Mouse (Mus musculus): ENCODE measurements at regions not wholly inside any gene's neighbourhood (a gene's known extent, or its start where the extent isn't known, plus 50 kb on each side); places are given as distances from the start of the nearest gene placed in this dataset.
"Not testable (repeated sequence)": the region's sequence is repeated elsewhere in the genome, so short reads cannot be mapped to it uniquely, and the experiment has no call there.

DNA sequence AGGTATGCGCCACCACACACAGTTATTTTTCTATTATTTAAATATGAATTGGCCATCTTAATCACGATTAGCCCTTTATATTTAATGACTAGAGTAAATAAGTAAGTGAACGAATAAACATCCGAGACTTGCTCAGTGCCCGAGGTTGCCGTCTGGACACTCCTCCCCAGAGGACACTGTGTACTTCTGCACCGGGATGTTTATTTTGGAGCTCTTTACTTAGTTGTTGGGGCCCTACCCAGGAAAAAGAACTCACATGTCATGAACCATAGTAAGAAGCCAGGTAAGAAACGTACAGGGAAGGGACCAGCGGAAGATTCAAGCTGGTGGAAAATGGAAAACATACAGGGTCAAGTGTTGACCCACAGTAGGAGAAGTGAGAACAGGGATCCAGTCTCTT lies 89.0 kb downstream of the Akr1d1 start:
- no peak for DNase-seq (ENCODE audit: low read depth, low spot score)

DNA sequence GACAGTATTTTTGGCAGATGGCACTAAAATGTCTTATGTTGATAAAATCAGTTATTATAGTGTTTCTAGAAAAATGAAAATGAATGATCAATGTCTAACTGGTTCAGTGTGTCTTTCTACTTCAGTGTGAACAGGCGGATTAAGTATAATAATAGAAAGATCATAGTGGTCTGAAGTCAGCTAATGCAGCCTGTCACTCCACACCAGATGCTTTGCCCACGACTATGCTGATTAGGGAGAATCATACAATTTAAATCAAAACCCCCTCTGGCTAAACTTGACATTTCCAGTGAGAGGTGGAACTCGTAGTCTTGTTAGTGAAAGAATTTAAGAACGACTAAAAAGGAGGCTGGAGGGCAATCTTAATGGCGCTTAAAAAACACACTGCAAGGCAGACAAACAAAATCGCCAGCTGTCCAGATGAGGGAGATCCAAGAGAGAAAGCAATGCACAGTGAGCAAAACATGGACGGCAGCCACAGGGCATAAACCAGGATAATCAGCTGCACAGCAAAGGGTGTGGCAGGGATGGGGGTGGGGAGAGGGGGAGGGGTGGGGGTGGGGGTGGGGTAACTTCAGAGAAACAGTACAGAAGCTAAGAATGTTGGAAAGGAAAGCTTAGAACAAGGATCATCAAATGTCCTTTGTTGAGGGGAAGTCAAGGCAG lies 91.5 kb downstream of the Akr1d1 start:
- peak; percentile 44 for DNase-seq (ENCODE audit: low read depth, low spot score)

DNA sequence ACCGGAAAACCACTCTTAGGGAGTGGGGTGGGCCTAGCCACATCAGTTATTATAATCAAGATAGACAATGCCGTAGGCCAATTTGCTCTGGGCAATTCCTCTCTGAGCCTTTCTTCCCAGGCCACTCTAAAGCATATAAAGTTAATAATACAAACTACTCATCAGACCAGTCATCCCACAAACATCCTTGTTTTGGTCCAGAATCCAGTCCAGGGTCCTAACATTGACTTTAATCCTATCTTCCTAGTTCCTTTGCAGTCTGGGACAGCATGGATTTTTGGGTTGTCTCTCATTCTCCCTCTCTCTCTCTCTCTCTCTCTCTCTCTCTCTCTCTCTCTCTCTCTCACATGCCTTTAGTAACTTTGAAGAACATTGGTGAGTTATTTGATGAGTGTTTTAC lies 92.3 kb downstream of the Akr1d1 start:
- no peak for DNase-seq (ENCODE audit: low read depth, low spot score)

DNA sequence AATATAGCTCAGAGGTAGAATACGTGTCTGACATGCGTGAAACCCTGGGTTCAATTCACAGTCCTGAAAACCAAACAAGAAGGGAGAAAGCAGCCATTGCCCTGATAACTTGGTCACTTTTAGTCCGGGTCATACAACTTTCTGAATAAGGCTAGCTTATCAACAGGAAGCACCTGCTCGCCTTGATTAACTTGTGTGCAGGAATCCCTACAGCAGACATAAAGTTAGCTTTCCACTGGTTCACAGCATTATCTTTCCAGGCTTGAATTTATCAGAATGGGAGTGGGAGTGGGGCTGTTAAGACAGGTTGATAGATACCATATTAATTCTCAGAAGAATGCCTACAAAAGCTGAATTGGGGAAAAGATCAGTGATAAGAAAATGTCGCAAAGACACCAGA lies 97.2 kb downstream of the Akr1d1 start:
- no peak for DNase-seq (ENCODE audit: low read depth, low spot score)

DNA sequence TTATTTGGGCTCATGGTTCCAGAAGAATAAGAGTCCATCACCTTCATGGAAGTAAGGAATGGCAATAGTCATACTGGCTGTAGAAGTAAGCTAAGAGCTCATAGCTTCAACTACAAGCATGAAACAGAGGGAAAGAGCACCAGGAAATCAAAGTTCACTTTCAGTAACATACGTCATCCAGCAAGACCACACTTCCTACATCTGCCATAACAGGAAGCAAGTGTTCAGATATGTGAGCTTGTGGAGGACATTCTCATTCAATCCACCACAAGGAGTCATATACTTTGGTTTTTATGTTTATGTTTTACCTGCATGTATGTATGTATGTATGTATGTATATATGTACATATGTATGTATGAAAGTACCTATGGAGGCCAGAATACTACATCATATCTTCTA lies 104.0 kb downstream of the Akr1d1 start:
- DNase-seq (ENCODE audit: low read depth, low spot score) = no peak

DNA sequence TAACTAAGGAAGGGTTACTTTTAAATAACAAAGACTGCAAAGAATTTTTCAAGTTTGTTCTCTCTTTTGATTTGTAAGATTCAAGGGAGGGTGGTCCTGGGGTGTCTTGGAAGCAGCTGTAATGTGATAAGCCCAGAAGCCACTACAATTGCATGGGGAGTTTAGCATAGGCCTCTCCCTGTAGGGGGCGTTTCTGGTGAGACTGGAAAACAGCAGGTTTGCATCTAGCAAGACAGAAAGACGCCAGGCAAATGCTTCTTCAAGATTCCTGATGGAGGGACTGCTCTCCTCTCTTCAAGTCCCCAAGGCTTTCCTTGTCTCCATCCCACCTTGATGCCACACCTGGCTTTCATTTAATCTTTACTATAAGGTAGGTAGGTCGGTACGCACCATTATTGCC lies 112.1 kb downstream of the Akr1d1 start:
- DNase-seq (ENCODE audit: low read depth, low spot score) = peak; percentile 85

DNA sequence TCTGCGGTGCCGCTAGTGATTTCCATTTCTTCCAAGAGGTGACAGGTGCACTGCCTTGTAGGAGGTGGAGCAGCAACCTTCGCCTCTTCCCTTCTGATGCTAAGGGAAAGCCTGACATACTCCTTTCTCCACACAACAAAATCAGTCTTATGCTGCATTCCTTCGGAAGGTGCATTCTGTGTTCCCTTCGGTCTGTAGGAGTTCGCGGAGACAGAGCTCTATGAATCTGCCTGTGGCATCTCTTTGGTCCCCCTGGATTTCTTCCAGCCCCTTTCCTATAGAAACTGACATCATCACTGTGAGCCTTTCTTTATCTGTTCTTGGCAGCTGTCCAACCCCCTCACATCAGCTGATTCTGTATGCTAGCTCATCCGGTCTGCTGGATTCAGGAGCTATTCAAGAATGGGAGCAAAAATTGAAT lies 112.7 kb downstream of the Akr1d1 start:
- DNase-seq (ENCODE audit: low read depth, low spot score) = peak; percentile 58

DNA sequence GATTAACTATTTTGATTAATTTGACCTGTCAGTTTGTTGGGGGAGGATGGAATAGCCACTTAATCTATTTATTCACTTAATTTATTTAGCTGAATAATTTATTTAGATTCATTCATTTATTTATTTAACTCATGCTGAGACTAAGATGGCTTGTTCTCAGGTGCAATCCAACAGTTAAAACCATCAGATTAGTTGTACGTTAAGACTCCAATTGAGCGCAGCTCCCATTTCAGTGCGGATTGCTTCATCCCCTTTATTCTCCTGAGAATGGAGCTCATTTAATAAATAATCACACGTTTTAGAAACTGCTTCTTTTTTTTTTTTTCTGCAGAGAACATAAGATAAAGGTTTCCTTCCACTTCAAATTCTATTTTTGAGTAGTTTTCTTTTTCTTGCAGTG lies 113.2 kb downstream of the Akr1d1 start:
- no peak for DNase-seq (ENCODE audit: low read depth, low spot score)

DNA sequence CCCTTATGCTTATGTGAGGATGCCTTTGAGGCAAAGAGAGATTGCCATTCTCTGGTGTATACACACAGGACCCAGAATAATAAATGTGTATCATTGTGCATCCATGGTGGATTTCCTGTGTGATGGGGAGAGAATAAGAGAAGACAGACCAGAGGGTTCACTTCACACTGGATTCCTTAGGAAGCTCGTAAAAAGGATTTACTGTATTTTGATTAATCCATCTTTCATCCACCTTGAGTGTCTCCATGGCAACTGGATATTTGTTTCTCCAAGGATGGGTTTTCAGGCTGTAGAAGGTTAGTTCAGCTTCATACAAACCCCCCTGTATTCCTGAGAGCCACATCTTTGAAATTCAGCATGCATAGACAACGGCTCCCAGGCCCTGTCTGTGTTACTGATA lies 113.7 kb downstream of the Akr1d1 start:
- no peak for DNase-seq (ENCODE audit: low read depth, low spot score)

DNA sequence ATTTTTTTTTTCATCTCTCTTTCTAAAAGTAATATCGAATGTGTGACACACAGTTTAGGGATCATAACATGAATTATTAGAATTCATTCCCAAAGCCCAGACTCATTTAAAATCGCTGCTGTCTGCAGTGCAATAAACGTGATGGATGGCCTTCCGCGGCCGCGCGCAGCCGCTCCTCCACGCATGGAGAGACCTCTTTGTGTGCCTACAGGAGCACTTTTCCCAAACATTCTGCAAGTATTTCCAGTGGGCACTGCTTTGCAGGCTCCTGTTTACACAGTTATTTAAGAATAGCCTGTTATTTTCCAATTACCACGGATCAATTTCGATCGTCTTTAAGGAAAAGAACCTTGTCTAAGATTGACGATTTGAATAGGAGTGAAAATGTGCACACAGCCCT lies 115.6 kb downstream of the Akr1d1 start:
- DNase-seq (ENCODE audit: low read depth, low spot score) = no peak

DNA sequence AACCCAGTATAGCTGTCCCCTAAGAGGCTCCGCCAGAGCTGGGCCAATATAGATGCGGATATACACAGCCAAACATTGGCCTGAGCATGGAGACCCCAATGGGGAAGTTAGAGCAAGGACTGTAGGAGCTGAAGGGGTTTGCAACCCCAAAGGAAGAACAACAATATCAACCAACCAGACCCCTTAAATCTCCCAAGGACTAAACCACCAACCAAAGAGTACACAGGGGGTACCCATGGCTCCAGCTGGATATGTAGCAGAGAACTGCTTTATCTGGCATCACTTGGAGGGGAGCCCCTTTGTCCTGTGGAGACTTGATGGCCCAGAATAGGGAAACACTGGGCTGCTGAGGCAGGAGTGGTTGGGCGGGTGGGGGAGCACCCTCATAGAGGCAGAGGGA lies 127.3 kb downstream of the Akr1d1 start:
- not testable (repeated sequence) for DNase-seq (ENCODE audit: low read depth, low spot score)

DNA sequence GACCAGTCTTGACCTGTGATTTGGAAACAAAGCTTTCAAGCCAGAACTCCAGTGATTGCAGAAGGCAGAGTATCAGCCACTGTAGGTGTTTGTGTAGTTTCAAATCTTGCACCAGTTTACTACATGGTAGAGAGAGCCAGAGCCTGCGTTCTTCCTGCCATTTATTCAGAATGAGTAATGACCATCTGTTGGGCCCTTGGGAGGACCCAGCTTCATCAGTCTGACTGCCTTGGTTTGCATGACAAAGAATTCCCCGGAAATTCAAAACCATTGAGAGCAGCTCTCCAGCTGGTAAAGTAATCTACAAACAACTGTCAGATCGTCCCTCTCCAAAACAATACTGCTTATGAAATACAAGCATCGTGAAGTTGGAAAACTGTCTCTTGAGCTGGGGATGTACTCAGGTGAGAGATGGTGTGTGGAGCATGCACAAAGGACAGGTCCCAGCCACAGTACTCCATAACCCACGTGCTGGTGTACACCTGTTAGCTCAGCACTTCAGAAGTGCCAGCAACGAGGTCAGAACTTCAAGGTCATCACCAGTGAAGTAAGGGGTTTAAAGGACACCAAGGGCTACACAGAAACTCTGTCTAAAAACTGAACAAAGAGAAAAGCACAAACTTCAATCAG lies 128.2 kb downstream of the Akr1d1 start:
- DNase-seq (ENCODE audit: low read depth, low spot score) = peak; percentile 91

DNA sequence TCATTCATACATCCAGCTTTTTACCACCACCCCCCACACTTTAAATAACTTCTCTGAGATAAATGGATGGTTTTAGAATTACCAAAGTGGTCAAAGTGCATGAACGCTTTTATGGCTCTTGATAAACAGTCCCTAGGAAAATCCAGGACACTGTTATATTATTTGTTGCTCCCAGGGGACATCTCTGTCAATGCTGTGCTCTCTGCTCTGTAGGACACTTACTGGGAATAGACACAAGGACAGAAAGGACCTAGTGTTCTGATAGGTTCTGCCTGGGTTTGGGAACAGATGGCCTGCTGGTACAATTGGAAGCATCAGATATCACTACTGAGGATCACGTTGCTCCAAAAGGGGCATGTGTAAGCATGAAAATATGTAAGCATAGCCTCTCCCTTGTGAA lies 132.8 kb downstream of the Akr1d1 start:
- DNase-seq (ENCODE audit: low read depth, low spot score) = no peak

DNA sequence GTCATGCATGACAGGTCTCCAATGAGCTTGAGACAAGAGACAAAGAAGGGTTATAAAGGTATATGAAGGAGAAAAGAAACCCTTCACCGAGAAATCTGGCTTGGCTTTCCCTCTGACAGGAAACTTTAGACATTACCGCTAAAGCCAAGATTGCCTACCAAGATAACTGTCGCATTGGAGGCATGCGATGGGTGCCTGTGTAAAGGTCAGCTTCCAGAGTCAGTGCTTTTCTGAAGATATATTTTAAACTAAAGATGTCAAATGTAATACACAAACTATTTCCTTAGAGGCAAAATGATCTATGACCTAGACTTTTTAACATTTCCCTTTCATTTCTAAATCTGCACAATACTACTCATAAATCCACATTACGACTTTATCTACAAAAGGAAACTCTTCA lies 135.6 kb downstream of the Akr1d1 start:
- DNase-seq (ENCODE audit: low read depth, low spot score) = no peak

DNA sequence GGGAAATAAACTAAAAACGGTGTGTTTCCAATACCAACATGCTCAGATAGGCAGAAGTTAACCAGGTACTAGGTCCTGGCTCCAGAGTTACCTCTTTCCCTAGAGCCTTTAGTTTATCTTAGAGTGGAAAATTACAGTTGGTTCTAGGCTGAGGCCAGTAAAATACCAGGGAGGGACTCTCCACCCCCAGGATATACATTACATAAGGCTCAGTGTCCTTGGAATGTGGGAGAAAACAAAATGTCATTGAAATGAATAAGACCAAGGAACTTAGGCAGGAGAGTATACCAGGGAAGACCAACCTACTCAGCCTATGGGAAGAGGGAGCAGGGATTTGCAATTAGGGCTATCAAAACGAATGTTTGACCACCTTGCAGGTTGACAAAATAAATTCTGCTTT lies 139.4 kb downstream of the Akr1d1 start:
- no peak for DNase-seq (ENCODE audit: low read depth, low spot score)

DNA sequence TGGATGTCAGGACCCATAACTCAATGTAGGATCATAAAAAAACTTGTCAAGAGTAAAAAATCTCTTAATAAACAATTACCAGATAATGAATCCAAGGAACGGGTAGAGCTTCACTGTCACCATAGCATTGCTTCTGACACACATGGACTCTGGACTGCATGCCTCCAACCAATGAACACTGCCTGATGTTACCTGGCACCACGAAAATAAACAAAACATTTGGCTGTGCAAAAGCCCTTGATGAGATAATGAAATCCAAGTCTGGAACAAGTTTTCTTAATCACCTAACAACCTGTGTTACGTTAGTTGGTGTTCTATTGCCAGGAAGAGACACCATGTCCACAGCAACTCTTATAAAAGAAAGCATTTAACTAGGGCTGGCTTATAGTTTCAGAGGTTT lies 140.7 kb downstream of the Akr1d1 start:
- DNase-seq (ENCODE audit: low read depth, low spot score) = no peak

DNA sequence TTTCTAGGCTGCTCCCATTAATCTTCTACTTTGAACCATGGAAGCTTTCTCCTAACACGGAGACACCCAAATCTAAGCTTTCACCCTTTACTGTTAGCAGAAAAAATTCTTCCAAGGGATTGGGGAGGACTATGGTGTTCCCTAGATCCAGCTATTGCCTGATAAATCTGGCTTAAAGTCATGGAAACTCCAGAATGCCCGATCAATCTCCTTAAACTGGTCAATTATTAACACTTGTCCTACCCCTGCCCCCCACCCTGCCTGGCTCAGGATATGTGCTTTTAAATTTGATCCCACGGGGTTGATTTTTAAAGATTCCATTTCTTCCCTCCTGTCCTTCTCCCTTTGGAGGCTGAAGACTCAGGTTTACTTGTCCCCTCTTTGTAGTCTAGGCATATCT lies 149.9 kb downstream of the Akr1d1 start:
- DNase-seq (ENCODE audit: low read depth, low spot score) = no peak

DNA sequence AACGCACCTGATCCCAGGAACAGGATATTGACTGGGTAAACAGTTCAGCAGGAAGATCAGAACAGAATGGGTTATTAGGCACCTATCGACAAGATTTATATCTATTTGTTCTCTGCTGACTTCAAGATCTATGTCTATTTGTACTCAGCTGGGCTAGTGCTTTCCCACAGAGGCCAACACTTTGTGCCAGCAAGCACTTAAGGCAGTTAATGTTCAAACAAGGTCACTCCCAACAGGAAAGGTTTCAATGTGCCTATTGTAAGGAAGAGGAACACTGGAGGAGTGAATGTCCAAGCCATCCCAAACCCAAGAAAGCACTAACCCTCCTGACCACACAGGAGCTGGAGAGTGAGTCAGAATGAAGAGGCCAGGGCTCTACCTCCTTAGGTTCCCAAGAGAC lies 151.4 kb downstream of the Akr1d1 start:
- DNase-seq (ENCODE audit: low read depth, low spot score) = not testable (repeated sequence)

DNA sequence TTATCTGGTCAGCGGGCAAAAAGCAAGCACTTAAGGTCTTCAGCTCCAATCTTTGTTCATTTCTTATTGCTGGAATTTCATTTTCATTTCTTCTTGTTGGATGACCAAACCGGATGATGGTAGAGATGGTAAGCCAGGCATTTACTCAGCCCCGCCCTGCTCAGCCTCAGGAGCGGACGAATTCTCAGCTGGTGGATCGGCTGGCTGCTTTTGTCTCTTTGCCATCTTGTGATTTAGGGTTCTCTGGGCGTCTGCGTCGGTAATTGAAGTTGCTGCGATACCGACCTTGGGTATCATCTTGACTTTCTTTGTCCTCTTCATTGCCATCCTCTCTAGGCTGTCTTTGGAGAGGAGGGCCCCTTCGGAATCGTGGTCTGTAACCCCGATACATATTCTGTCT lies 156.1 kb downstream of the Akr1d1 start:
- DNase-seq (ENCODE audit: low read depth, low spot score) = peak; percentile 59

DNA sequence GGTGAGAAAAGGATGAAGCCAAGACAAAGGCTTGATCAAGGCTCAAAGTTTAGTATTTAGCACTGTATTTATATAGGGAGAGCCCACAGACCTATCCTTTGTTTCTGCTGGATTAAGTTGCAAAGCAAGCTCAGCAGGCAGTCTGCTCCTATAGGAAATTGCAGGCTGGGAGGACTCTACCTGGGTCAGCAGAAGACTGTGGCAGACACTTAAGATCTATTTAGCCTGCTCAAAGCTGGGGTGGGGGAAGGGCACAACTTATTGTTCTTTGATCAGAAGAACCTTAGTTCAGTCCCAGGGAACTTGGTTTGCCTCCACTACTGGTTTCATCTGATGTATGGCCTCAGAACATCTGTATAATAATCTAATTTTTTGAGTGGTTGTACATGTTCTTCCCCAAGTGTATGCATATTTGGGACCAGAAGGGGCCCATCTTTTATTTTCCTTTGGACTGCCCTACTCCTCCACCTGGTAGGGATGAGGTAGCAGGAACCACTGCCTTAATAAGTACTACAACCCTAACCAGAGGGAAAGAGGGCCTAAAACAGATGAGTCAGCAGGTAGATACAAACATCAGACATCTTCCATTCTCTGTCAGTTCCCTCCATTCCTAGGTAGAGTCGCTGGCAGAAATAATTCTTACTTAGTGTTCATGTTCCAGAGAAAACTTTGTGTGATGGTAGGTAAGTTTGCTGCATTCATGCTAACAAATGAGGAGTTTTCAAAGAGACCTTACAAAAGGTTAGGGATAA lies 159.1 kb downstream of the Akr1d1 start:
- peak; percentile 97 for DNase-seq (ENCODE audit: low read depth, low spot score)

DNA sequence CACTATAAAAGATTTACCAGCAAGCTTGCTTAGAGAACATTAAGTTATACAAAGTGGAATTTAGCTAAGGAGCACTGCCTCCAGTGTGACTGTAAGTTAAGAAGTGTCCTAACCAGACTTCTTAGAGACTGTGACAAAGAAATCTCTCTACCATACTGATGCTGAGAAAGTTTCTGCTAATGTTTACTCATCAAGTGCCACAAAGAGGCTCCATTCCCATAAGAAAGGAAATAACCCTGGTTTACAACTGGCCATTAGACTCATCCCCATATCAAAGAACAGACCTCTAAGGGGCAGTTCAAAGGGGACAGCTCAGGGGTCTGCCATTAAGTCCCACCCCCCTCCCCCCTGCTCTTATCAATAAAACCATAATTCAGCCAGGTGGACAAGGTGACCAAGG lies 159.7 kb downstream of the Akr1d1 start:
- DNase-seq (ENCODE audit: low read depth, low spot score) = peak; percentile 95

DNA sequence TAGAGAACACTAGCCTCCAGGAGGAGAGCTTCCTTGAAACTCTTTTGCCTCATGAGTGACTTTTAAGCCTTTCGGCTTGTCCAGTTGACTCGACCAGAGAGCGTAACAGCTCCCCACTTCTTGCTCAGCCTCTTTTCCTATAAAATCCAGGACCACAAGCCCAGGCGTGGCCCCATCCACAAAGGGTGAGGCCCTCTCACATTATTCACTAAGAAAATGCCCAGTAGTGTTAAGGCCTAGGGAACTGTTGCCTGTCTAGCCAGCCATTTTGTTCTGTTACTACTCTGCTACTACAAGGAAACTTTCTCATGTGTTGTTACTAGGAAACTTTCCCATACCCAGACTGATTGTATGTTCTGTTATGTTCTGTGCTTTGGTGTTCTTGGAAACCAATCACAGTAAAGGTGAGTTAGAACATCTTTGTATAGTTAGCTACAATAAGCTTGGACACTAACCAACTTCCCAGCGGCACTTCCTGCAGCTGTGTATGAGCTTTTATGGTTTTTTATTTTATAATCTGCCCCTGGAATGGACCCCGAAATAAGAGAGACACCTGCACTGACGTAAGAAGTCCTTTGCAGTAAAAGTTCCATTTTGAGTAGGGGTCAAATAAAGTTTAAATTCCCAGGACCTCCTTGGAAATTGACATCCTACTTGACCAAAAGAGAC lies 162.1 kb downstream of the Akr1d1 start:
- DNase-seq (ENCODE audit: low read depth, low spot score) = peak; percentile 70
